Mouse (Mus musculus): Measurements from ENCODE around the gene Oaf. TPM values are rescaled to one million over a fixed set of nuclear protein-coding genes. Genes with fewer than 3 reads are reported as not detected.

The Oaf gene
- total and polyA plus RNA-seq, 3 experiments, result not detected

- in situ Hi-C loops (cut with MboI; ENCODE audit: low pct_ligation_motif_present, low pct_unique_long_range_greater_than_20kb, low sequenced_read_pairs), result no loop called here
- no peak for TF ChIP-seq GABPA (IDR thresholded peaks at IDR 0.05; ENCODE audit: insufficient replicate concordance, low read depth, low read length)
- TF ChIP-seq MYC (IDR thresholded peaks at IDR 0.05; ENCODE audit: low read depth, low read length), result no peak
- no peak for TF ChIP-seq PAX5 (IDR thresholded peaks at IDR 0.05; ENCODE audit: low read length)
- TF ChIP-seq SMC3 (IDR thresholded peaks at IDR 0.05; ENCODE audit: low read depth, low read length), result no peak
- TF ChIP-seq BHLHE40 (IDR thresholded peaks at IDR 0.05; ENCODE audit: low read depth, low read length), result no peak
- no peak for TF ChIP-seq CHD2 (IDR thresholded peaks at IDR 0.05; ENCODE audit: low read length)
- no peak for TF ChIP-seq E2F4 (IDR thresholded peaks at IDR 0.05; ENCODE audit: insufficient replicate concordance, low read depth, low read length)
- no peak for TF ChIP-seq USF2 (conservative IDR thresholded peaks at IDR 0.05; ENCODE audit: low read depth, low read length)
- no peak for TF ChIP-seq CTCF (conservative IDR thresholded peaks at IDR 0.05 in 1 of 2, IDR thresholded peaks at IDR 0.05 in 1 of 2; ENCODE audit: low read depth in 2 of 2, low read length in 2 of 2)
- TF ChIP-seq TBP (conservative IDR thresholded peaks at IDR 0.05; ENCODE audit: low read depth, low read length), result no peak
- no peak for TF ChIP-seq JUND (conservative IDR thresholded peaks at IDR 0.05; ENCODE audit: low read depth, low read length)
- TF ChIP-seq UBTF (IDR thresholded peaks at IDR 0.05; ENCODE audit: low read depth, low read length), result no peak
- TF ChIP-seq NELFE (IDR thresholded peaks at IDR 0.05; ENCODE audit: low read depth, low read length), result no peak
- no peak for TF ChIP-seq TCF12 (IDR thresholded peaks at IDR 0.05; ENCODE audit: low read depth, low read length)
- TF ChIP-seq RAD21 (IDR thresholded peaks at IDR 0.05; ENCODE audit: low read depth, low read length), result no peak
- Histone ChIP-seq H3K27ac (ENCODE audit: insufficient read depth, low read depth) (no peak overlapping the region), H3K9ac (ENCODE audit: insufficient read depth, low read depth) (no peak overlapping the region), H3K4me2 (ENCODE audit: insufficient read depth, low read depth, poor library complexity, severe bottlenecking) (no peak overlapping the region), H3K36me3 (replicated peaks in 1 of 2; ENCODE audit: control insufficient read depth in 1 of 2, insufficient read depth in 1 of 2, low read length in 1 of 2) (no peaks in the 10 kb centered on the region), H3K4me1 (ENCODE audit: control insufficient read depth in 1 of 2, insufficient read depth in 2 of 2) (peaks cover 8 to 16% of the 10 kb centered on the region in 2 experiments), H3K79me2 (replicated peaks; ENCODE audit: control insufficient read depth, extremely low read depth, insufficient read depth, poor library complexity, severe bottlenecking) (no peaks in the 10 kb centered on the region), H3K27me3 (replicated peaks) (peaks cover 3% of the 10 kb centered on the region), H3K9me3 (replicated peaks; ENCODE audit: low read length) (no peaks in the 10 kb centered on the region), H3K4me3 (replicated peaks in 1 of 3; ENCODE audit: low read depth in 2 of 3, low read length in 2 of 3, poor library complexity in 1 of 3) (peak overlapping the region in 1 of 3 experiments; percentile 36)
- no peak for DNase-seq (ENCODE audit: extremely low read depth)
- dilution Hi-C loops (cut with MboI; ENCODE audit: extremely low pct_ligation_motif_present, extremely low pct_unique_long_range_greater_than_20kb, low sequenced_read_pairs), result no loop called here
Observed at GRCm38 (mm10) chr9:43260661-43261060, 20.9 kb upstream of the Oaf start.

- dilution Hi-C loops (cut with MboI; ENCODE audit: extremely low pct_ligation_motif_present, extremely low pct_unique_long_range_greater_than_20kb, low sequenced_read_pairs), result no loop called here
- Histone ChIP-seq H3K27ac (ENCODE audit: insufficient read depth, low read depth) (no peak overlapping the region), H3K27me3 (replicated peaks) (no peaks in the 10 kb centered on the region), H3K4me2 (ENCODE audit: insufficient read depth, low read depth, poor library complexity, severe bottlenecking) (no peak overlapping the region), H3K9ac (ENCODE audit: insufficient read depth, low read depth) (no peak overlapping the region), H3K36me3 (replicated peaks in 1 of 2; ENCODE audit: control insufficient read depth in 1 of 2, insufficient read depth in 1 of 2, low read length in 1 of 2) (no peaks in the 10 kb centered on the region), H3K79me2 (replicated peaks; ENCODE audit: control insufficient read depth, extremely low read depth, insufficient read depth, poor library complexity, severe bottlenecking) (no peaks in the 10 kb centered on the region), H3K9me3 (replicated peaks; ENCODE audit: low read length) (no peaks in the 10 kb centered on the region), H3K4me1 (ENCODE audit: control insufficient read depth in 1 of 2, insufficient read depth in 2 of 2) (no peaks in the 10 kb centered on the region), H3K4me3 (replicated peaks in 1 of 3; ENCODE audit: low read depth in 2 of 3, low read length in 2 of 3, poor library complexity in 1 of 3) (no peak overlapping the region)
- no peak for DNase-seq (ENCODE audit: extremely low read depth)
- in situ Hi-C loops (cut with MboI; ENCODE audit: low pct_ligation_motif_present, low pct_unique_long_range_greater_than_20kb, low sequenced_read_pairs), result no loop called here
- TF ChIP-seq MYC (IDR thresholded peaks at IDR 0.05; ENCODE audit: low read depth, low read length), result no peak
- no peak for TF ChIP-seq HCFC1 (IDR thresholded peaks at IDR 0.05; ENCODE audit: low read depth, low read length)
Observed at GRCm38 (mm10) chr9:43253271-43253681, 13.6 kb upstream of the Oaf start.

Measured in CH12.LX (cell line).